In genomic region chr3:58414234-58414938, GRCm38 (mm10) we compare ENCODE assay signal across 8 mouse cellular contexts. TPM values are rescaled to one million over a fixed set of nuclear protein-coding genes. Genes with fewer than 3 reads are reported as not detected.
DNase-seq lines count a peak whose midpoint lies in the region; ATAC-seq and TF ChIP-seq lines count a peak whose summit lies in the region.

TSS of gene Tsc22d2 (plus strand) at chr3:58414715.

- WGBS in hindbrain, embryonic 10.5 days: under 1% methylated on average over 52 of the region's 52 CpGs
- 2% methylated on average over 49 of the region's 52 CpGs for WGBS in lung, postnatal 0 days

- DNase-seq in NIH3T3 (ENCODE audit: low read depth): peak; percentile 99
- peak; percentile 96 for DNase-seq in cerebellum, adult 9-11 months
- DNase-seq in frontal cortex, adult 2 months (ENCODE audit: extremely low spot score in 1 of 2, low spot score in 1 of 2): peak; percentile 84 to 98
- peak; percentile 95 for DNase-seq in hindbrain, embryonic 10.5 days (ENCODE audit: low spot score)
- peak; percentile 98 to 99 for DNase-seq in layer of hippocampus, postnatal 10 days (ENCODE audit: low spot score in 2 of 2)
- peak; percentile 94 for DNase-seq in lung, postnatal 0 days (ENCODE audit: low spot score)
- peak; percentile 97 for DNase-seq in ovary, postnatal 10 days (ENCODE audit: low spot score)
- DNase-seq in thymus, postnatal 0 days (ENCODE audit: low spot score): peak; percentile 92

- H3K36me3 ChIP-seq in hindbrain, embryonic 10.5 days: peaks cover 7% of the 10 kb centered on the region; the same call in 1 of the 2 replicates
- no peaks in the 10 kb centered on the region for H3K36me3 ChIP-seq in lung, postnatal 0 days (ENCODE audit: insufficient read depth, low read length)

- no peak for TF ChIP-seq EP300 in lung, postnatal 0 days (IDR thresholded peaks at IDR 0.05)

- peak within 1 kb of the TSS; percentile 99 for H3K4me3 ChIP-seq in hindbrain, embryonic 10.5 days
- peak within 1 kb of the TSS; percentile 98 for H3K4me3 ChIP-seq in lung, postnatal 0 days (ENCODE audit: low read depth, low read length)

- TF ChIP-seq CTCF in lung, postnatal 0 days (IDR thresholded peaks at IDR 0.05): no peak

- H3K4me2 ChIP-seq in lung, postnatal 0 days (replicated peaks; ENCODE audit: low read depth, low read length): peak within 1 kb of the TSS; percentile 98

- H3K27me3 ChIP-seq in hindbrain, embryonic 10.5 days (ENCODE audit: insufficient read depth, poor library complexity, severe bottlenecking): no peaks in the 10 kb centered on the region
- H3K27me3 ChIP-seq in lung, postnatal 0 days (replicated peaks; ENCODE audit: insufficient read depth, low read length): no peaks in the 10 kb centered on the region

- H3K9me3 ChIP-seq in hindbrain, embryonic 10.5 days: no peaks in the 10 kb centered on the region
- no peaks in the 10 kb centered on the region for H3K9me3 ChIP-seq in lung, postnatal 0 days (ENCODE audit: low read length)

- peak within 1 kb of the TSS; percentile 99 for H3K27ac ChIP-seq in hindbrain, embryonic 10.5 days
- H3K27ac ChIP-seq in lung, postnatal 0 days (ENCODE audit: low read length): peak within 1 kb of the TSS; percentile 100

- H3K4me1 ChIP-seq in hindbrain, embryonic 10.5 days (replicated peaks): peaks cover 27% of the 10 kb centered on the region
- no peaks in the 10 kb centered on the region for H3K4me1 ChIP-seq in lung, postnatal 0 days (ENCODE audit: insufficient read depth, low read depth, low read length)

- H3K9ac ChIP-seq in lung, postnatal 0 days (replicated peaks; ENCODE audit: low read depth): peak within 1 kb of the TSS; percentile 96

- peak; percentile 77 for ATAC-seq in lung, postnatal 0 days

RNA-seq across cellular contexts. Expression of gene Tsc22d2, which starts in this region (rescaled TPM):
- 11.0 and 12.0 TPM in 2 replicates for polyA plus RNA-seq in frontal cortex, adult 2 months (2012; rRNA removed)
- polyA plus RNA-seq in hindbrain, embryonic 10.5 days (2016; fragmentation: Nextera tagmentation; extraction: Ambion mirVana): 8.4 and 9.3 TPM in 2 replicates
- 10 to 100 TPM; 36.8 to 39.2 TPM for total RNA-seq in layer of hippocampus, postnatal 10 days (2021)
- 8.9 and 10.5 TPM in 2 replicates for polyA plus RNA-seq in lung, postnatal 0 days (2015; fragmentation: Nextera tagmentation; extraction: Ambion mirVana)
- polyA plus RNA-seq in thymus, postnatal 0 days (2015; fragmentation: Nextera tagmentation; extraction: Ambion mirVana): 7.2 and 9.6 TPM in 2 replicates

Comparison
In these comparisons a context has a peak if more than half of its experiments do, and no peak if none do; other contexts are left out.
1. Peak in every context shown above with its lines: DNase-seq, ATAC-seq, H3K4me3 ChIP-seq and H3K27ac ChIP-seq.